Mouse (Mus musculus) hematopoietic stem cell, adult 5-6 weeks (primary cell): ENCODE data around the gene Efnb1. TPM values are rescaled to one million over a fixed set of nuclear protein-coding genes. Genes with fewer than 3 reads are reported as not detected.

Experiments used
- ATAC-seq, 2 experiments: fragments of 125-278 bp in 1 of 2; replicated peaks in 1 of 2; 2 replicates each; pipeline ENCODE4 v1.8.0; 2016 to 2017; ENCODE audit warnings: inconsistent platforms in 2 of 2, mild to moderate bottlenecking in 2 of 2, moderate number of reproducible peaks in 2 of 2, low read depth in 1 of 2, moderate TSS enrichment in 1 of 2; ENCODE audit not compliant: low FRiP score in 2 of 2, poor library complexity in 2 of 2, severe bottlenecking in 2 of 2, insufficient read depth in 1 of 2, low TSS enrichment in 1 of 2
- total RNA-seq: library from RNA; stranded (forward); fragments of 172-1452, 232-1000 nt; gene quantifications from 2 replicates; pipeline ENCODE4 v1.2.3, GENCODE M21; 2017

Gene Efnb1
- 4.7 and 5.6 TPM in 2 replicates for total RNA-seq

DNA sequence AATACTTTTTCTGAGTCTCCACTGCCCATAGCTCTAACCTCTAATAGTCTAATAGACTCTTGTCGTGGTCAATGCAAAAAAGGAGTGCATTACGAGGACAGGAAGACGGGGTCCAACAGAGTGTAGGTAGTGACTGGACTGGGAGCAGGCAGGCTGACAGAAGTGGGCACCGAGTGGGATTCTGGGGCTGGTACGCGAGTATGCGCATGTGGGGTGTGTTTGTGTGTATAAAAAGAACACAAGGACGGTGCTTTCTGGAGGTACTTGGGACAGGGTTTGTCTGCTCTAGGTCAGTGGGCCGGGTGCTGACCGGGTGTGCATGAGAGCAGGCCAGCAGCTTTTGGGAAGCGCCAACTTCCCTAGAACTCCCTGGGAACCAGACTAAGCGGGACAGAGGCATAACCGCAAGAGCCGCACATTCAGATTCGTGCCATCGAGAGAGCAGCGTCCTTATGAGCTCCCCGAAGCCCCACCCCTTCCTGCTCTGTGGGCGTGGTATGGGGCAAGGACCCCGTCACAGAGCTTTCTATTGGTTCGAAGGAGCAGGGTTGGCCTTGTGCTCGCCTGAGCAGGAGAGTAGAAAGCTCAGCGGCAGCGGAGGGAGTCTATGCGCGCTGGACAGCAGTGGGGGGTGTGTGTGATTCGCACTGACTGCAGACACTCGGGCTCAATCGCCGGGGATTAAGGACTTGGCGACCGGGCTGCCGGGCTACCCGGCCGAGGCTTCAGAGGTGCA is at the start of gene Efnb1:
Gene Efnb1, plus strand, starts transcription at position 608 of the 736 bp plus-strand sequence.
- ATAC-seq = peak; percentile 88 to 96

DNA sequence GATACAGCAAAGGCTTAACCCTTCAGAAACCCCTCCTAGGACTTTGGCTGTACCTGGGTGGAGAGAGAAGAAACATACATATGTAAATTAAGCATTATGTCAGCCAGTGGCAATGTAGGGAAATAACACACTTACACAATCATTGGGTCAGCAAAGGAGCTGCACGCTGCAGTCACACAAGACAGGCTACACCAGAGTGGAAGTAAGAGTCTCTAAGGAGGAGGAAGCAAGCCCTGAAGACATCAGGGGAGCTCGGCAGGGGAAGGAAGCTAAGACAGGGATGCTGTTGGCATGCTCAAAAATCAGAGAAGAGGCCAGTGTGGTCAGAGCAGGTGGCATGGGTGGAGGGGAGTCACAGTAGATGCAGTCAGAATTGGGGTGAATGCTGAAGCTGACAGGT is 43.2 kb upstream of the Efnb1 start:
- no peak for ATAC-seq

- peak; percentile 93 to 95 for ATAC-seq
These were observed 24.7 kb upstream of the Efnb1 start for GRCm38 (mm10) chrX:99111088-99111724.

DNA sequence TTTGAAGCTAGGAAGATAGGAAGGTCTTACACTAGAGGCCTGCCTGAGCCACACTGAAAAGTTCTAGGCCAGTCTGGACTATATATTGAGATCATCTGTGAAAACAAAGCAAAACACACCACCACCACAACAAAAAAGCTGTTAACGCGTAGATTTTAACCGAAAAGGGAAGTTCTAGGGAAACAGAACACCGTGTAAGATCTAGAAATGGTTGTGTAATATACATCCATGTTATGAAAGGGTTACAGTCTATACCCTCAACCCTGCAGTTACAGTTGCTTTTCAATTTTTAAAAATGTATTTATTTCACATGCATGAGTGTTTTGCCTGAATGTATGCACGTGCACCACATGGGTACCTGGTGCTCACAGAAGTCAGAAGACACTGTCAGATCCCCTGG is 16.4 kb upstream of the Efnb1 start:
- no peak for ATAC-seq

DNA sequence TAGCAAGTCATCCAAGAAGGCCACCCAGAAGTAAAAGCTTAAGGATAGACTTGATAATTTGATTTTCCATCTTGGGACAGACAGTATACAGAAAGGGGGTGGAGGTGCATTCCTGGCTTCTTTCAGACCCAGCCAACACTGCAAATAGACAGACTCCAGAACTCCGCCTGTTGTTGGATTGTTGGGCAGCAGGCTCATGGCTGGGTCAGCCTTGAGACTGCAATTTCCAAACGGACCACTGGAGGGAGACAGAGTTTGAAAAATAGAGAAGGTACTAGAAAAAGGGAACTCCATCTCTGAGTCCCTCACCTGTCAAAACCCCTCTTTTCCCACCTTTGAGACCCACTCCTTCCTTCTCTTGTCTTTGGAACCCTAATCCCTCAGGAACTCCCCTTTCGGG is 5.9 kb upstream of the Efnb1 start:
- peak; percentile 63 to 67; a peak in 3 of 4 replicates for ATAC-seq

DNA sequence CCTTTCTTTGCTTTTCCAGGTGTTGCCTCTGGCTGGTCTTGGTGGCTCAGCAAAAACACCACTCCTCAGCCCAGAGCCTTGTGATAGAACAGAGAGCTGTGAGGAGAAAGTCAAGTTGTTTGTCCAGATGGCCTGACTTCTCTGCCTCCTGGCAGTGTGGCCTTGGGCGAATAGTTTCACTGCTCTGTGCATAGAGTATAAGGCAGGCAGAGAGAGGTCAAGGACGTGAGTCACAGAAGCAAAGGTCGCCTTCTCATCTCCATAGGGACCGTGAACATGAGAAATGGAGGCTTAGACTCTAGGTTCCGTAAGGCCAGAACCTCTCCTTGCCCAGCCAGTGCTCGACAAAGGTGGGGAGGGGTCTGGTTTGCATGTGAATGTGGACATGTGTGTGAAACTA is 3.4 kb upstream of the Efnb1 start:
- ATAC-seq = no peak

GRCm38 (mm10) chrX:99134891-99135290 is 1.0 kb upstream of the Efnb1 start:
- ATAC-seq = peak; percentile 60 to 69

GRCm38 (mm10) chrX:99136431-99136966 is 569 bp downstream of the Efnb1 start:
- ATAC-seq = no peak

- ATAC-seq = peak in 1 of 2 experiments; percentile 34; a peak in 1 of 4 replicates
These were observed 1.4 kb downstream of the Efnb1 start for GRCm38 (mm10) chrX:99137143-99137870.

DNA sequence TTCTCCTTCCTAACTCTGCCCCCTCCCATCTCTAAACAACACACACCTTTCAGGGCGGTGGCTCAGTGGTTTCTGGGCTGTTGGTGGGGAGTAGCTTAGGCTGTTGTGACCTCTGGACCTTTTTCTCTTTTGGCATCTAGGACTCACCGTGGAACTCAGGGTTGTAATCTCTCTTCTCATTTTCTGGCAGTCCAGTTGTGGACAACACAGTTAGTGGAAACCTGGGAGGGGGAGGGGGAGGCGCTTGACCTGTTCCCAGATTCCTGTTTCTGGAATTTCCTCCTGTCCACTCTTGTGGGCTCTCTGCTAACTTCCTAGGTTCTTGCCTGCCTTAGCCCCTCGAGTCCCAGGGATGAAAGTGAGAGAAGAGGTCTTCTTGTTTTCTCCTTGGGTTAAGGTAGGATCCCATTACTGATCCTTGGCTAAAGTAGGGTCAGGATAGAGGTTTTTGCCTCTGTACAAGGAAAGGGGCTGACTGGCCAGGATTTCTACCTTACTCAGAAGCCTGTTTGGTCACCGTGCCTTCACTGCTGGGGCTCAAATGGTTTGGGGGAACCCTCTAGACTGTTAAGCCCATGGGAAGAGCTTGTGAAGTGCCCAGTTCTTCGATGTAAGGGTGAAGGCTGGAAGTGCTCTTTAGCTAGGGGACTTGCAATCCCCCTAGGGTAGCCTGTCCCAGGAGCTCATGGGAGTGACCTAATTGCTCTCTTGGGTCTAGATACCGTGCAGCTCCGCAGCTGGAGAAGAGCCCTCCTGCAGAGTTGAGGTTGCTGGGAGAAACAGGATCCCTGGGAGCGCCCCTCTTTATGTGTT is 2.2 kb downstream of the Efnb1 start:
- ATAC-seq = no peak

DNA sequence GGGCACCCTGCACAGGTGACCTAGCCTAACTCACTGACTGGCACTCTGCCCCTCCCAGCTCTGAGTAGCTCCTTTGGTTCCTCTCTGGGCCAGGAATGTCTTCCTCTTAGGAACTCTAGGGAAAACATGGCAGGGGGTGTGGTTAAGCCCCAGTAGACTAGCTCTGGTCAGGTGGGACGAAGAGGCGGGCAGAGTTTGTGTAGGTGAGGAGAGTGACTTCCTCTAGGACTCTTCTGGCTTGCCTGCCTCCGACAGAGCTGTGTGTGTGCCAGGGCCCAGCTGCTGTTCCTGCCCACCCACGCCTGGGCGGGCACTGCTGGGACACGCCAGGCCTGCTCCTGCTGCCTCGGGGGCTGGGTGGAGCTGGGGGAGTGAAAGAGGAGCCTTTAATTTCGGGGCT is 5.1 kb downstream of the Efnb1 start:
- ATAC-seq = 0 out of 4 replicates have a peak, but pooled peaks of 1 of the 2 experiments have one; percentile 23

GRCm38 (mm10) chrX:99141900-99142299 is 6.0 kb downstream of the Efnb1 start:
- no peak for ATAC-seq

DNA sequence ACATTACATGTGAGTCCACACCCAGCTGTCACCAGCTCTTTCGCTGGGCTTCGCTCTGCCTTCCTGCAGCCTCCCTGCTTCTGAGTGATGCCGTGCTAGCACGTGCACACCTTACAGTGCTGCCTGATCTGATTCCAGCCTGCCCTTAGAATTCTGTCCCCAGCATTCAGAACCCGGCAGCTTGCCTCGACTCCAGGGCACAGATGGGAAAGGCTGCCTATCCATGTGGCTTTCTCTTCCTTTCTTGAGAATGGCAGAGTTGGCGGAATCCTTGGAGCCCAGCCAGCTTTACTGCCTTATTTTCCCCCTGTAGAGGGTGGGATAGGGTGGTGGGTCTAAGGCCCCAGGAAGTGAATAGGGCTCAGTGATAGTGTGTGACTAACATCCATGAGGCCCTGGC is 9.6 kb downstream of the Efnb1 start:
- no peak for ATAC-seq

GRCm38 (mm10) chrX:99148061-99148905 is 12.4 kb downstream of the Efnb1 start:
- ATAC-seq = no peak

- ATAC-seq = peak; percentile 72 to 82
These were observed 13.1 kb downstream of the Efnb1 start for GRCm38 (mm10) chrX:99149047-99149446.

GRCm38 (mm10) chrX:99149900-99150299 is 14.0 kb downstream of the Efnb1 start:
- peak in 1 of 2 experiments; percentile 53; a peak in 1 of 4 replicates for ATAC-seq
